ENCODE assay signal across 8 mouse cellular contexts in the genomic region with DNA sequence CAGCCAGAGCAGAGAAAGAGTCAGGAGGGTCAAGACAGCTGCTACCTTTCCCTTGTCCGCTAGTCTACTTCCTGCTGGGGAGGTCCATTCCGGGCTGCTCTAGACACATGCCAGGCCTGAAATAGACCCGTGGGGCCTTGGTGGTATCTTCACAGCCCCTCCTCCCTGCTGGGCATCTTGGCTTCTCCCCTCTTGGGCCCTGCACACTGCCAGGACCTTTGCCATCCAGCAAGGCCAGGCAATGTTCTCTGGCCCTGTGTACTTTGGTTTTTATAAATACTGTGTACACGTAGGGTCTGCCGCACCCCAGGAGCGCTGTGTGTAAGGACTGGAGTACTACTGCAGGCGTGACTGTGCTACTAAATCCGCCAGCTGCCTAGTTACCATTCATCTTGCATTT. TPM values are rescaled to one million over a fixed set of nuclear protein-coding genes. Genes with fewer than 3 reads are reported as not detected.
DNase-seq lines count a peak whose midpoint lies in the region; ATAC-seq lines count a peak whose summit lies in the region.

No protein-coding gene starts in this region.

- H3K9ac ChIP-seq in forebrain, embryonic 13.5 days = peak overlapping the region; percentile 16; the same call in 1 of the 2 replicates
- H3K9ac ChIP-seq in midbrain, embryonic 14.5 days (replicated peaks; ENCODE audit: low read length) = no peak overlapping the region

- intact Hi-C loops in heart, postnatal 10 days (cut with DNase I) = no loop called here

- 57% methylated on average over 8 of the region's 8 CpGs for WGBS in forebrain, embryonic 13.5 days
- 55% methylated on average over 8 of the region's 8 CpGs for WGBS in midbrain, embryonic 14.5 days

- no peak overlapping the region for H3K4me2 ChIP-seq in forebrain, embryonic 13.5 days
- H3K4me2 ChIP-seq in midbrain, embryonic 14.5 days (ENCODE audit: low read length) = no peak overlapping the region

- no peak overlapping the region for H3K4me3 ChIP-seq in forebrain, embryonic 13.5 days
- H3K4me3 ChIP-seq in midbrain, embryonic 14.5 days (replicated peaks; ENCODE audit: low read depth, low read length) = no peak overlapping the region

- H3K9me3 ChIP-seq in forebrain, embryonic 13.5 days (replicated peaks) = no peaks in the 10 kb centered on the region
- no peaks in the 10 kb centered on the region for H3K9me3 ChIP-seq in midbrain, embryonic 14.5 days (ENCODE audit: control insufficient read depth, low read length)

- peaks cover 47% of the 10 kb centered on the region for H3K36me3 ChIP-seq in forebrain, embryonic 13.5 days (ENCODE audit: poor library complexity, severe bottlenecking)
- peaks cover 18% of the 10 kb centered on the region; the same call in 1 of the 2 replicates for H3K36me3 ChIP-seq in midbrain, embryonic 14.5 days (ENCODE audit: control insufficient read depth, insufficient read depth, low read length)

- peak; percentile 30 for DNase-seq in cerebellum, adult 11 months
- DNase-seq in cerebellum, postnatal 36 days = no peak
- DNase-seq in heart, postnatal 10 days = peak; percentile 79 to 83
- DNase-seq in midbrain, embryonic 14.5 days = no peak
- DNase-seq in retina, embryonic 14.5 days (ENCODE audit: low spot score) = no peak
- DNase-seq in c-Kit-positive CD71-positive TER-119-positive erythroid progenitor cells, embryonic 14.5 days (ENCODE audit: low spot score) = no peak

- peak overlapping the region; percentile 75 for H3K27ac ChIP-seq in forebrain, embryonic 13.5 days
- peak overlapping the region; percentile 74 for H3K27ac ChIP-seq in midbrain, embryonic 14.5 days (replicated peaks; ENCODE audit: low read depth, low read length)

- no peaks in the 10 kb centered on the region for H3K27me3 ChIP-seq in forebrain, embryonic 13.5 days
- no peaks in the 10 kb centered on the region for H3K27me3 ChIP-seq in midbrain, embryonic 14.5 days (ENCODE audit: control insufficient read depth, insufficient read depth, low read length)

- H3K4me1 ChIP-seq in forebrain, embryonic 13.5 days = peaks cover 82% of the 10 kb centered on the region
- peaks cover 66% of the 10 kb centered on the region for H3K4me1 ChIP-seq in midbrain, embryonic 14.5 days (ENCODE audit: control insufficient read depth, insufficient read depth, low read length)

- no peak for ATAC-seq in forebrain, embryonic 13.5 days
- no peak for ATAC-seq in midbrain, embryonic 14.5 days (ENCODE audit: low FRiP score, low TSS enrichment)
- ATAC-seq in cerebellum, adult (ENCODE audit: insufficient number of reproducible peaks, low FRiP score, low TSS enrichment) = no peak

RNA-seq across cellular contexts. Expression of gene Zmiz1, which starts 54.5 kb away (rescaled TPM):
- polyA plus RNA-seq in forebrain, embryonic 13.5 days (2015; fragmentation: Nextera tagmentation; extraction: Ambion mirVana) = 57.2 and 61.3 TPM in 2 replicates
- 10 to 100 TPM; 70.9 to 72.0 TPM for total RNA-seq in heart, postnatal 10 days (2021)
- polyA plus RNA-seq in midbrain, embryonic 14.5 days (2014; fragmentation: Nextera tagmentation; extraction: Ambion mirVana) = 73.1 and 91.0 TPM in 2 replicates

Comparison
In these comparisons a context has a peak if more than half of its experiments do, and no peak if none do; other contexts are left out.
1. DNase-seq: peak in cerebellum, adult 11 months (single experiment) and heart, postnatal 10 days (2 of 2); none in cerebellum, postnatal 36 days (0 of 2), midbrain, embryonic 14.5 days (single experiment), retina, embryonic 14.5 days (single experiment) and c-Kit-positive CD71-positive TER-119-positive erythroid progenitor cells, embryonic 14.5 days (single experiment).